Mouse (Mus musculus) ES-CJ7 (cell line): ENCODE measurements around the gene Scaf1.

Experiments used
- DNase-seq: peaks from one replicate; pipeline ENCODE4 v3.0.0; 2011; ENCODE audit warnings: low read depth, low spot score

The Scaf1 gene

DNA sequence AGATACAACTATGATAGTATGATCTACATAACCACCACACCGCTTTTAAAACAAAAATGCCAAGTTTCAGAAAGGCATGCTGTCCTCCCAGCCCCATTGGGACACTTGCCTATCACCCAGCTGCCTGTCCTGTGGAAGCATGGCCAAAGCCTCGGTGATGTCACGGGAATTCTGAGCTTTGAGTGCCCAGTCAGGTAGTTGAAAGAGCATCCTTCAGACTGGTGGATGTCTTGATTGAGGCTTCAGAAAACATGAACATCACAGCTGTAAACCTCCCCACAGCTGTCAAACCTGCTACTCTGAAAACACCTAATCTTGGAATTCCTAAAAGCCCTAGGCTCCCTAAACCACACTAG, 2.1 kb downstream of the Scaf1 start:
- DNase-seq = no peak

DNA sequence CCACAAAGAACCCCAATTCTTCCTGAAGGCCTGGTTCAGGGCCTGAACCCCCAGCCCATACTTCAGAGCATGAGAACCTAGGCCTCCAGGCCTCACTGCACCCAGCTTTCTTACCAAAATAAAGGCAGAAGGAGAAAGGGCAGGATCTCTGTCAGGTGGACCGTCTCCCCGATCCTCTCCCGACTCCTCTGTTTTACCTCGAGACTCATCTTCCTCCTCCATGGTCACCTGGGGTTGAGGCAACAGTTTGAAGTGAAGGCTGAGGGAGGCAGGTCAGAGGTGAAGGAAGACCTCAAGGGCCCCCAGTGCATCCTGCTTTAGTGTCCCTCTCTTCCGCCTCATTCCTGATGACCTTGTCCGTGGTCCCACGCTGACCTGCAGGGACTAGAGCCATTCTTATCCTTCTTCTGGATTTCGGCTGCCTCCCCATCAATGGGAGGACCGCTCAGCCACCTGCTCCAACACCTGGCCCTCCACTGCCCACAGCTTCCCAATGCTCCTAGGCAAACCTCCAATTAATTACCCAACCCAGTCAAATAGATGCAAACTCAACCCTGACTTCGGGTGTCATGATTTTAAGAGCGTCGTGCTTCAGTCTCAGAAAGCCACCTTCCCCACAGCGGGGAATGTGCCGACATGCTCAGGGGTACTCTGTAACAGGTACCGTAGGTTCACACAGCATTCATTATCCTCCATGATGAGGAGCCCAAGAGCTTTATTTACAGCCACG, 2.6 kb downstream of the Scaf1 start:
- no peak for DNase-seq

DNA sequence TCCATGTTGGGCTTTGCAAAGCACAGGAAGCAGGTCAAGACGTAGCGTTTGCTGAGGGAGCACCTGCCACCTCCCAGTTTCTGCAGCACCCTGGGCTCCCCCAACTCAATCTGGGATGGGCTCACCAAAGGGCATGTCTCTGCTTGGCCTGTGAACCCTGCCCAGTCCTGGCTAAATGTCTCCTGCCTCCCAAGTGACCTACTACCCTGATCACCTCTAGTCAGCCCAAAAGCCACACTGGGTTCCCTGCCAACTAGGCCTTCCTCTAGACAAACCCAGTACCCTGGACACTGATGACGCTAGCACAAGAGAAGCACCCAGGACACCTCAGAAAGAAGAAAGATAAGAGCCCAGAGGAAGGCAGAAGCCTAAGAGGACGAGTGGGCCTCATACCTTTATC, 3.3 kb downstream of the Scaf1 start:
- DNase-seq = no peak

GRCm38 (mm10) chr7:45012011-45012410, 4.2 kb downstream of the Scaf1 start:
- DNase-seq = no peak

GRCm38 (mm10) chr7:45008411-45008810, 7.8 kb downstream of the Scaf1 start:
- DNase-seq = no peak

DNA sequence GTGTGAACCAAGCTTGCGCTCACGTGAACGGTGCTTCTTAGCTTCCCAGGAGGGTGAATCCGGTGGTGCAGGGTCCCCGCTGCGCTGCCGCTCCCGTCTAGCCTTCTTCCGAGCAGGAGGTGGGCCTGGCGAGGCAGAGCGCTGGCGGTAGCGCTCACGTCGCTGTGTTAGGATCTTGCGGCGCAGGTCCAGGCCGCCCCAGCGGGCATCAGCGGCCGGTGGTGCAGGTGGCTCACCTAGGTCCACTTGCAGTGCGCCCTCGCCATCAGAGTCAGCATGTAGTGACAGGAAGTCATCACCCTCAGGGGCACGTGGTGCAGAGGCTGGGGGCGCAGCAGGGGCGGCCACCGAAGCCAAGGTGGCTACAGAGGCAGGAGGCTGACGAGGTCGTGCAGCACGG, 8.3 kb downstream of the Scaf1 start:
- no peak for DNase-seq

- no peak for DNase-seq
These were observed 9.0 kb downstream of the Scaf1 start for GRCm38 (mm10) chr7:45007141-45007540.

- no peak for DNase-seq
These were observed 9.7 kb downstream of the Scaf1 start for GRCm38 (mm10) chr7:45006503-45006902.

DNA sequence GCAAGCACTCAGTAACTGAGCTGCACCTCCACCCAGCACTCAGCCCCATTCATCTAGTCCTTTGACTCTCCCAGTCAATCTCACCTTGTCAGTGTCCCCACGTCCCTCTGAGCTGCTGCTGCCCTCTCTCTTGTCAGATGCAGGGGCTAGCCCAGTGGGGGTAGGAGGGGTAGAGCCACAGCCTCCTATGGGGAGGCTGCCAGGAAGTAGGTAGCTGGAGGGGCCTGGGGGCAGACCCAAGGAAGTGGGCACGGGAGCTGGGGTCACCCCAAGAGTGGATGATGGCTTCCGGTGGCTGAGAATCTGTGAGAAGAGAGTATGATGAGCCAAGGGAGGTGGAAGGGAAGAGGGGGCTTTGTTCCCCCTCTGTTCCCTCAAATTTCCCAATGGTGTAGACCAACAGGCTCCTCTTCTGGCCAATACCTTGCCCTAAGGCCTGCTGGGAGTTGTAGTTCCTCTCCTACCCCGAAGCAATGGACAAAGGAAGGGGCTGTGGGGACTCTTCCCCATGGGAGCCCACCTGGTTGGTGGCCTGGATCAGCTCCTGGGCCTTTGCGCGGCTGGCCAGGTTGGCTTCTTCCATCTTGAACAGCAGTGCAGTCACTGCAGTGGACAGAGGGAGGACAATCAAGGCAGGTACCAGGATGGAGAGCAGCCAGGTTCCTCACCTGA, 10.7 kb downstream of the Scaf1 start:
- no peak for DNase-seq

DNA sequence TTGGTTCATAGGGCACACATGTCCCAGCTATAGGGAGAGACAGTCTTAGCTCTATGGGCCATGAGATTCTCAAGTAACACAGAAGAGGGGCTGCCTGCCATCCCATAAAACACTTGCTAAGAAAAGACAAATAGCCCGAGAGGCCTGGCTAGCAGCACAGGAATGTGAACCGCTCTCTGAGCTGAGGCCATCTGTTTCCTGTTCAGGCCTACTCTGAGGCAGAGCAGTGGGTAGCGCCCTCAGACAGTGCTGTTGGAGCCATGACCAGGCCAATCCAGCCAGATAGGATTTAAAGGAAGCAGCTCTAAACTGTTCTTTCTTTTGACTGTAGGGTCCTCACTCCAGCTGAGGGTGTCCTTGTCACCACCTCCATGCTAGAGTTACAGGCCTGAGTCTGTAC, 11.6 kb downstream of the Scaf1 start:
- DNase-seq = no peak

DNA sequence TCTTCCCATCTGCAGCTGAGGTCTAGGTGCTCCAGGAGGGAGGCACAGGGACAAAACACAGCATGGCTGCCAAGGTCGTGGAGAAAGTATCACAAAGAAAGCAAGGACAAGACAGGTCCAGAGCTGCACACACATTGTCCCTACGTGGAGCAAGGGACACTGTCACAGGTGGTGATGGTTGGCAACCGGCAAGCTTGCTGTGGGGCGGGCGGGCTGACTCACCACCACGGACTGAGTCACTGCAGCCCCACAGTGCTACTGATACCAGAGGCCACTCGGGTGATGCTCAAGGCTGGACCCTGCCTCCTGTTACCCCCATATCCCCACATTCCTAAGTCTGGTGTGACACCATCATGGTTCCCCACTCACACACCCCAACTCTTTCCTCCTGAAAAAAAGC, 13.7 kb downstream of the Scaf1 start:
- DNase-seq = no peak

DNA sequence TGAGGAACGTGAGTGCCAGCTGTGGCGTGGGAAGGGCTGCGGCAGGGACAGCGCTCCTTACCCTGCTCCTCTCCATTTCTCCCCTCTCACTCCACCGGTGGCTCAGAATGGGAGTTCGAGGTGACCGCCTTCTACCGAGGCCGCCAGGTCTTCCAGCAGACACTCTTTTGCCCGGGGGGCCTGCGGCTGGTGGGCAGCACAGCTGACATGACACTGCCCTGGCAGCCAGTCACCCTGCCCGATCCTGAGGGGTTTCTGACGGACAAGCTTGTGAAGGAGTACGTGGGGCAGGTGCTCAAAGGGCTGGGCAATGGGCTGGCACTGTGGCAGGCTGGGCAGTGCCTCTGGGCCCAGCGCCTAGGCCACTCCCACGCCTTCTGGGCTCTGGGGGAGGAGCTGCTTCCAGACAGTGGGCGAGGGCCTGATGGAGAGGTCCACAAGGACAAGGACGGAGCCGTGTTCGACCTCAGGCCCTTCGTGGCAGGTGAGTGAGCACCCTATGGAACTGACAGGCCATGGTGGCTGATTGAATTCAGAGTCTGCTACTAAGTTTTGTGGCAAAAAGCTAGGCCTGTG, 15.5 kb downstream of the Scaf1 start:
- DNase-seq = no peak

DNA sequence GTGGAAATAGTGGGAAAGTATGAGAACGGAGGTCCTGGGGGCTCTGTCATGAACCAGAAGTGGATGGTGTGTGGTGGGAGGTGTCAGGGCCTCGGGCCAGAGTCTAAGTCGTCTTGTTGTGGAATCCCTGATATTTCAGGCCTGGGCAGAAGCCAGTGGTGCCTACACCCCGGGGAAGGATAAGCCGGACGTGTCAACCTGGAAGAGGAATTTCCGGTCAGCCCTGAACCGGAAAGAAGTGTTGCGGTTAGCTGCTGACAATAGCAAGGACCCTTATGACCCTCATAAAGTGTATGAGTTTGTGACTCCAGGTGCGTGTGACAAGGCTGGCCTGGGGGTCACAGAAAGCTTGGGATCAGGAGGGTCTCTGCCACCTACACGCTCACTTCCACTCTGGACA, 16.4 kb downstream of the Scaf1 start:
- no peak for DNase-seq

- peak; percentile 55 for DNase-seq
These were observed 17.6 kb downstream of the Scaf1 start, which contains the start of gene Bcl2l12 for GRCm38 (mm10) chr7:44998501-44998955. TSS of gene Bcl2l12 (minus strand) at chr7:44998712.

GRCm38 (mm10) chr7:44997940-44998428, 18.2 kb downstream of the Scaf1 start:
- DNase-seq = no peak

DNA sequence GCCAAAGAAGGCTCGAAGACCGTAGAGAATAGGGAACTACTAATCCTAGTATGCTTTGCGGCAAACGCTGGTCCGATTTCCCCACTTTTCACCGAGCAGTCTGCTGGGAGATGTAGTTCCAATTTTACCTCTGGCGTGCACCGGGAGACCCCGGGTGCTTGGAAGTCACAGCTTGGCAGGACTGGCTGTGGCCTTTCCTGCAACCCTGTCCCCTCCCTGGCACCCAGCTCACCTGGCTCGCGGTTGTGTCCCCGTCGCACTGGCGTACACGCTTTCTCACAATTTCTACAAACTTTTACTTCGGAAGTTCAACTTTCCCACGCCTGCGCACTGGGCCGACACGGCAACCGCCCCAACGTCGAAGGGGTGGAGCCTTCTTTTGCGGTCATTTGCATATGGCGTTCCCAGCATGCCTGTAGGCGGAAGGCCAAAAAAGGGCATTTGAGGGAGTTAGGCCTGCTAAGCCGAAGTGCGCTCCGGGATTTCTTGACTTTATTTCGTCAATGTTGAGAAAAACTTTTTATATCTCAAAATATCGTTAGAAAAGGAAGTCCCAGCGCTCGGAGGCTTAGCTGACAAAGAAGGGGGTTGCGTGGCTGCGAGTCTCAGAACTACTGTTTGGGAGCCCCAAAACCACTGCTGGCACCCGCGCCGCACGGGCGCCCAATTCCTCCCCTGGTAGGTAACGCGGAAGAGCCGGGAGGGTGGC, 18.8 kb downstream of the Scaf1 start, which contains the start of gene Irf3:
Irf3 (plus strand) TSS at position 418 of the 709 bp plus-strand sequence.
- peak; percentile 95 for DNase-seq

DNA sequence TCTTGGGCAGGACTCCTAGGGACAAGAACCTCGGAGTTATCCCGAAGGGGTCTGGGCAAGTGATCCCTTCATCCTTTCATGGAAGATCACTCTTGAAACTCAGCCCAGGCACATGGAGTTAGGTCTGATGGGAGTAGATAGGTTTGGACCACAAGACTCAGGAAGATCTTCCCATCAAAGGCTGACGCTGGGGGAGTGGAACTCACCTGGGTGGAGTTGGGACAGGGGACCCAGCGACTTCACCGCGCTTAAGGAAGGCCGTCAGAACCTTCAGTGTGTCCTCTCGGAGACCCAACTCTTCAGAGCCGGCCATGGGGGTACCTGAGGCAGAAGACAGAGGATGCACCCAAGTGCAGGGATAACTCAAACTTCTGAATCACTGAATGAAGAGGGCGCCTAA, 19.5 kb downstream of the Scaf1 start:
- no peak for DNase-seq

DNA sequence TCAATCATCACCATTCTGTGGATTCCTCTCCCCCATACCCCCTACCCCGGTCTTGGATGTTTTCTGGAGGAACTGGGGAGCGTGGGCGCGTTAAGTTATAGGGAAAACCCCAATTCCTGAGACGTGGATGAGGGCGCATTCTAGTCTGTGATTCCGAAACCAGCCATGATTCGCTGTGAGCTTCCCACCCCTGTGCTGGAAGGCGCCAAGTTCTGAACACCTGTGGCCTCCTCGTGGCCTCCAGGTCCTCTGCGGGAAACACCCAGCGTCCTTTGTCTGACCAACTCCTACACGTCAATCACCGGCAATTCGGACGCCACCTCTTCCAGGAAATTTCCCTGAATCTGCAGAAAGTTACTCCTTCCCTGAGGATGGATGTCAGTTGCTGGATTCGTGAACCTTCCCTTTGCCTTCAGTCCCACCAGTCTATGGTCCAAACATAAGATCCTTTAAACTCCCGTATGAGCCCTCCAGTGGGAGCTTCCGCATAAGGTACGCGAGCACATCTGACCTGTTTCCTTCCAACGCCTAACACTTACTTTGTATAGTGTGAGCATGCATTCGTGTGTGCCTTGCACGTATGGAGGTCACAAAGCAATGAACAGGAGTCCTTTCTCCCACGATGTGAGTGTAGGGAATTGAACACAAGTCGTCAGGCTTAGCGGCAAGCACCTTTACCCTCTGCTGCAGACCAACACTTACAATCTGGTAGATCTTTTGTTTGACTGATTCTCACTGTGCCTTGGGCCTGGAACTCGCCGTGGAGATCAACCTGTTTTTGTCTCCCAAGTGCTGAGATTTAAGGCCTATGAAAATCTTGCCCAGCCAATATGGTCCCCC, 29.1 kb downstream of the Scaf1 start:
- no peak for DNase-seq

GRCm38 (mm10) chr7:44986192-44986878, 29.8 kb downstream of the Scaf1 start, which contains the start of gene Prmt1:
TSS of gene Prmt1 (minus strand) at chr7:44986568.
- peak; percentile 100 for DNase-seq

DNA sequence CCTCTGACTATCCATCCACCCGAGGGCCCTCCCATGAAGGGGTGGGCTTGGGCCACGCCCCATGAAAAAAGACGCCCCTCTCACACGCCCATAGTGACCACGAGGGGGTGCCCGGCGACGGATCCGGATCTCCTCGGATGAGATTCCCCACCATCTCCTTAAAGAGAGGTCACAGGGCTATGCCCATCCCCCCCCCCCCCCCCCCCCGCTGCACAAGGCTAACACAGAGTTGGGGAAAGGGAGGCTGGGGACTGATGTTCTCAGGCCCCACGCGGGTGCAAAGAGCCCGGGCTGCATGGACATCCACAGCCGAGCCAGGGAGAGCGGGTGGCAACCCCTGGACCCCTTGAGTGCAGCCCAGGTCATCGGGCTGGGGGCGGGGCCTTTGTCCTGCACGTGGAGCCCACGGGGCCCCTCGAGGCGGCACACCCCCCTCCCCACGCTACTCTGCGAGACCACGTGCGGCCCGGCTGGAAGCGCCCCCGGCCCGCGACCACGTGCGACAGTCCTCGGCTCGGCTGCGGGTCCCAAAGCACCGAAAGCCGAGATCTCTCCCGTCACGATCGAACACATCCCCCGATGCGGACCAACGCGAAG, 30.5 kb downstream of the Scaf1 start:
- DNase-seq = peak; percentile 93
